Comparison of ENCODE assay signal across 16 mouse cellular contexts in the genomic region with DNA sequence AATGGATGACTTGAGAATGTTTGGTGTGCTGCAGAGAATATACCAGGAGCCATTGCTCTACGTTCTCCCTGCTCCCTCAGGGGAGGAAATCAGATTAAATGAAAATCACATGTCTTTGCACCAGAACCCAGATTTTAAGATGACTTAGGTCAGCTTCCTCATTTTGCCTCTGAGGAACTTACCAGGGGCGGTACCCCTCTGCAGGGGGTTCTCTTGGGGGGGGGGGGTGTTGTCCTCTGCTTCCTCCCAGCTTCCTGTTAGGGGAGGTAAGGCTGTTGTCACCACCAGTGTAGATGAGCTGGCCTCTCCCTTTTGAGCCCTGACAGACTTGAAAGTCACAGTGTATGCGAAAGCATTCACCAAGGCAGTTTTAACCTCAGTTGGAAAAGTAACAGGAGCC. TPM values are rescaled to one million over a fixed set of nuclear protein-coding genes. Genes with fewer than 3 reads are reported as not detected.
A peak's percentile ranks its signal among the peaks of the same experiment; 100 is the strongest.
DNase-seq lines count a peak whose midpoint lies in the region; ATAC-seq and TF ChIP-seq lines count a peak whose summit lies in the region.
"Had no signal": no experiment of that assay in that cellular context is flagged by ENCODE, and none has a peak within 500 bp of the region (broad histone marks: within the 10 kb centered on the region; RNA-seq: fewer than 3 reads in every experiment).

No protein-coding gene starts in this region.

- H3K9me3 ChIP-seq in liver, embryonic 15.5 days (replicated peaks): no peaks in the 10 kb centered on the region
- H3K9me3 ChIP-seq in forebrain, embryonic 16.5 days (ENCODE audit: control insufficient read depth, low read length): peaks cover 9% of the 10 kb centered on the region
- H3K9me3 ChIP-seq in kidney, embryonic 14.5 days (ENCODE audit: control insufficient read depth, low read length): no peaks in the 10 kb centered on the region
- H3K9me3 ChIP-seq: forebrain, embryonic 10.5 days; midbrain, embryonic 15.5 days had no signal

- peaks cover 32% of the 10 kb centered on the region for H3K4me1 ChIP-seq in bone marrow macrophage, adult 2 months (ENCODE audit: control insufficient read depth, insufficient read depth, low read length)
- no peaks in the 10 kb centered on the region for H3K4me1 ChIP-seq in liver, embryonic 15.5 days (replicated peaks)
- H3K4me1 ChIP-seq in forebrain, embryonic 16.5 days (replicated peaks; ENCODE audit: control insufficient read depth, insufficient read depth, low read length): peaks cover 5% of the 10 kb centered on the region
- H3K4me1 ChIP-seq in kidney, embryonic 14.5 days (ENCODE audit: control insufficient read depth, insufficient read depth, low read length): peaks cover under 1% of the 10 kb centered on the region

- no peak overlapping the region for H3K9ac ChIP-seq in liver, embryonic 15.5 days
- no peak overlapping the region for H3K9ac ChIP-seq in forebrain, embryonic 16.5 days (replicated peaks; ENCODE audit: low read depth, low read length)
- no peak overlapping the region for H3K9ac ChIP-seq in kidney, embryonic 14.5 days (ENCODE audit: low read depth, low read length)
- H3K9ac ChIP-seq: midbrain, embryonic 15.5 days; neural tube, embryonic 12.5 days had no signal

- ATAC-seq in liver, embryonic 15.5 days (ENCODE audit: insufficient read depth): peak; percentile 38
- ATAC-seq in forebrain, embryonic 16.5 days: no peak
- no peak for ATAC-seq in kidney, embryonic 14.5 days (ENCODE audit: low FRiP score, low TSS enrichment)
- ATAC-seq: midbrain, embryonic 15.5 days had no signal

- no peaks in the 10 kb centered on the region for H3K27me3 ChIP-seq in liver, embryonic 15.5 days
- no peaks in the 10 kb centered on the region for H3K27me3 ChIP-seq in forebrain, embryonic 16.5 days (replicated peaks; ENCODE audit: control insufficient read depth, insufficient read depth, low read length)
- no peaks in the 10 kb centered on the region for H3K27me3 ChIP-seq in kidney, embryonic 14.5 days (ENCODE audit: control insufficient read depth, insufficient read depth, low read length)
- H3K27me3 ChIP-seq: midbrain, embryonic 15.5 days; neural tube, embryonic 12.5 days had no signal

- DNase-seq in spleen, postnatal 36 days (ENCODE audit: low spot score in 2 of 2): peak; percentile 46 to 50
- no peak for DNase-seq in spleen, postnatal 4 days (ENCODE audit: low spot score in 2 of 2)
- no peak for DNase-seq in kidney, adult 9 months
- DNase-seq: adrenal gland, adult 8-10 months; cerebellum, postnatal 10 days; heart, postnatal 36 days; kidney, postnatal 10 days; left cerebral cortex, postnatal 4 days; lung, postnatal 36 days had no signal

- no peak overlapping the region for H3K4me3 ChIP-seq in bone marrow macrophage, adult 2 months (ENCODE audit: insufficient read depth, low read length)
- H3K4me3 ChIP-seq in liver, embryonic 15.5 days (replicated peaks): no peak overlapping the region
- no peak overlapping the region for H3K4me3 ChIP-seq in forebrain, embryonic 16.5 days (replicated peaks; ENCODE audit: low read length)
- H3K4me3 ChIP-seq in kidney, embryonic 14.5 days (ENCODE audit: low read length): no peak overlapping the region
- H3K4me3 ChIP-seq: forebrain, embryonic 10.5 days; midbrain, embryonic 15.5 days; neural tube, embryonic 12.5 days had no signal

- no peak for TF ChIP-seq POLR2A in bone marrow macrophage, adult 2 months (IDR thresholded peaks at IDR 0.05; ENCODE audit: borderline replicate concordance, low read depth, low read length)

- H3K4me2 ChIP-seq in liver, embryonic 15.5 days: no peak overlapping the region
- no peak overlapping the region for H3K4me2 ChIP-seq in forebrain, embryonic 16.5 days (ENCODE audit: low read length)
- H3K4me2 ChIP-seq in kidney, embryonic 14.5 days (replicated peaks; ENCODE audit: low read depth, low read length): no peak overlapping the region
- H3K4me2 ChIP-seq: midbrain, embryonic 15.5 days; neural tube, embryonic 12.5 days had no signal

- no peak for TF ChIP-seq CTCF in bone marrow macrophage, adult 2 months (IDR thresholded peaks at IDR 0.05; ENCODE audit: low read depth, low read length)

- peak overlapping the region; percentile 91 for H3K27ac ChIP-seq in bone marrow macrophage, adult 2 months (ENCODE audit: insufficient read depth, low read depth, low read length)
- no peak overlapping the region for H3K27ac ChIP-seq in liver, embryonic 15.5 days (replicated peaks)
- H3K27ac ChIP-seq in forebrain, embryonic 16.5 days (ENCODE audit: low read length): no peak overlapping the region
- H3K27ac ChIP-seq in kidney, embryonic 14.5 days (ENCODE audit: low read depth, low read length): no peak overlapping the region
- H3K27ac ChIP-seq: forebrain, embryonic 10.5 days; midbrain, embryonic 15.5 days; neural tube, embryonic 12.5 days had no signal

- 0 out of 2 replicates have a peak, but pooled peaks cover 6% of the 10 kb centered on the region for H3K36me3 ChIP-seq in liver, embryonic 15.5 days (replicated peaks)
- peaks cover 12% of the 10 kb centered on the region for H3K36me3 ChIP-seq in forebrain, embryonic 16.5 days (ENCODE audit: control insufficient read depth, insufficient read depth)
- peaks cover 19% of the 10 kb centered on the region for H3K36me3 ChIP-seq in kidney, embryonic 14.5 days (ENCODE audit: control insufficient read depth, insufficient read depth, low read length)

- WGBS in liver, embryonic 15.5 days (ENCODE audit: insufficient replicate concordance): 15% methylated on average over 3 of the region's 3 CpGs
- 89% methylated on average over 3 of the region's 3 CpGs for WGBS in forebrain, embryonic 16.5 days
- WGBS in kidney, embryonic 14.5 days: 65% methylated on average over 3 of the region's 3 CpGs

RNA-seq across cellular contexts. Expression of gene Vapb, which starts 47.1 kb away (rescaled TPM):
- 58.6 and 62.5 TPM in 2 replicates for polyA plus RNA-seq in bone marrow macrophage, adult 2 months (2012; ENCODE audit: insufficient read depth, insufficient read length, missing spikeins)
- polyA plus RNA-seq in liver, embryonic 15.5 days (2015; fragmentation: Nextera tagmentation; extraction: Ambion mirVana): 2.9 and 5.1 TPM in 2 replicates
- 14.4 and 20.3 TPM in 2 replicates for polyA plus RNA-seq in forebrain, embryonic 16.5 days (2015; fragmentation: Nextera tagmentation; extraction: Ambion mirVana)
- 9.3 and 18.9 TPM in 2 replicates for polyA plus RNA-seq in kidney, embryonic 14.5 days (2014; fragmentation: Nextera tagmentation; extraction: Ambion mirVana)

Comparison
In these comparisons a context has a peak if more than half of its experiments do, and no peak if none do; other contexts are left out.
1. DNase-seq: peak in spleen, postnatal 36 days (2 of 2); none in spleen, postnatal 4 days (0 of 2) and kidney, adult 9 months (single experiment).